ENCODE assay signal across 11 mouse cellular contexts in the genomic region with DNA sequence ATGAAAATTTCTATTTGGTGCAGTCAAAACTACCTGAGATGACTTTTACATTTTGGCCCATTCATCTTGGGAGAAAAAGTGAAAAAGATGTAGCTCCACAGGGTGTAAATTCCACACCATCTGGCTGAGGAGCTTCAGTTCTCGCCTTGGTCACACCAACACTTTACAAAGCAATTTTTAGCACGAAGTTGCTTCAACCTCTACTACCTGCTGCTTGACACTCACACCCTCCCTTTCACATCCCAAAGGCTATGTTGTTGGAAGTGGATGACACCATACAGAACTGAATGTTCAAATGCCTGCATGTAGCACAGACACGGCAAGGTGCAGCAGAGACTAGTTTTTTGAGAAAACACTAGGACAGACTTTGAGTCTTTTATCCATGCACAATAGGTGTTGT.
"Had no signal": no experiment of that assay in that cellular context is flagged by ENCODE, and none has a peak within 500 bp of the region (broad histone marks: within the 10 kb centered on the region; RNA-seq: fewer than 3 reads in every experiment).

No protein-coding gene starts in this region.

- DNase-seq: lung, adult 18-20 months; lung, embryonic 14.5 days; lung, postnatal 10 days; lung, postnatal 4 days; midbrain, embryonic 14.5 days; retina, postnatal 1 day; right cerebral cortex, postnatal 14 days; spleen, adult 18-20 months; thymus, adult 2 months; thymus, postnatal 25 days; thymus, postnatal 4 days had no signal
